Mouse (Mus musculus): ENCODE results near the gene Ifna13. TPM values are rescaled to one million over a fixed set of nuclear protein-coding genes. Genes with fewer than 3 reads are reported as not detected.
A peak's percentile ranks its signal among the peaks of the same experiment; 100 is the strongest.

Gene Ifna13
- not detected in 2 replicates for total RNA-seq (2017)

DNA sequence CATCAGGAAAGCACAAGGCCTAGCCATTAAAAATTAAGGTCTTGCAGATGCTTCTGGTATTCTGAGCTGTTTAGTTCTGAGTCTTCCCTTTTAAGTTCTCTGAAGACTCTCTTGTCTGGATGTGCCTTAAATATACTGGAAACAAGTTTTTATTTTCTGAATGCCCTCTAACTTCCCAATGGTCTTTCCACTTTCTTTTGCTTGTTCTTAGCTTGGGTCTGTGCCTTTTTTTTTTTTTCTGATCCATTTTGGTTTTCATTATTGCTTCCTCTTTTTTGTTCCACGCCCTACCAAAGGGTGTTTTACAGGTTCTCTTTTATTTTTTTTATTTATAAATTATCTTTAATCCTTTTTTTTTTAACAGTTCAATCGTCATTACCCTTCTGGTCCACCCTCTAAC is at the start of gene Ifna13:
TSS of gene Ifna13 (minus strand) at position 101 of the 400 bp plus-strand sequence.
- ATAC-seq (replicated peaks; ENCODE audit: low read depth, poor library complexity, severe bottlenecking), result no peak

DNA sequence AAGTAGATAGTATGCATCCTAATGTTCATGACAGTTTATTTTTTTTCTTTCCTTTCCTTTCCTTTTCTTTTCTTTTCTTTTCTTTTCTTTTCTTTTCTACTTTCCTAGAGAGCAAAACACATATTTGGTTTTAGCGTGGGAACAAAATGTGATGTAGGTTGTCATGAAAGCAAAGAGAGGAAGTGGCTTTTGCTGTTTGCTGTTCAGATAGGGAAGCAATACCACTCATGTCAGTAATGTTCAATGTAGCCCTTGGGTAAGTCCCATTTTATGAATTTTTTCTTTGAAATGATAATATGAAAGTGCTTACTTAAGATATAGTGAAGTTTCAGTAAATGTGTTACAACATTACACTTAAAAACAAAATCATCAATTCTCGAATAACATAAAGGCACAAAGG is 49.1 kb upstream of the Ifna13 start:
- ATAC-seq (replicated peaks; ENCODE audit: low read depth, poor library complexity, severe bottlenecking), result peak; percentile 72

DNA sequence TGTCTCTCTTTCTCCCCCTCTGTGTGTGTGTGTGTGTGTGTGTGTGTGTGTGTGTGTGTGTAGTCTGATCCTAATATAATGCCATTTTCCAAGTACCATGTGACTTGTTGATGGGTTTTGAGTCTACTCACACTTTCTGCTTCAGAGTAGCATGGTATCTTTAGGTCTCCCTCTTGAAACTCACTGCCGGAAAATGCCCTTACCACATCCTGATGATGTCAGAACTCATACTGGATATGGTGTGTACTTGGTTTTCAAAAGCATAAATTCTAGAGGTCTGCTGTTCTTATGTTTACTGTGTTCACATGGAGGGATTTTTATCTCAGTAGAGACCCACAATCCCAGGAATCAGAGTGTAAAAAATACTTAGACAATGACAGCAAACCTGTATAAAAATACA is 48.3 kb upstream of the Ifna13 start:
- ATAC-seq (replicated peaks; ENCODE audit: low read depth, poor library complexity, severe bottlenecking), result peak; percentile 47

DNA sequence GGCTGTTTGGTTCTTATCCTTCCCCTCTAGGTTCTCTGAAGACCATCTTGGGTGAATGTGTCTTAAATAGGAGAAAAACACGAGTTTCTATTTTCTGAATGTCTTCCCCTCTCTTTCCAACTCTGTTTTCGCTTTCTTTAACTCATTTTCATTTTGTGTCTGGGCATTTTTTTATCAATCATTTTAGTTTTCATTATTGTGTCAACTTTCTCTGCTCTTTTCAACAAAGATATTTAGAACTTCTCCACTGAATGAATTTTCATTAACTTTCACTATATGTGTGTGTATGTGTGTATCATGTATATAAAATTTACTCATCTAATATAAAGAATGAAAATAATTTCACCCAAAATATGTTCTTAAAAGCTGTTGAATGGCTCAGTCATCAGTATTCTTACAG is 47.0 kb upstream of the Ifna13 start, which contains the start of gene Ifnab:
TSS of gene Ifnab (minus strand) at position 101 of the 400 bp plus-strand sequence.
- ATAC-seq (replicated peaks; ENCODE audit: low read depth, poor library complexity, severe bottlenecking), result no peak

DNA sequence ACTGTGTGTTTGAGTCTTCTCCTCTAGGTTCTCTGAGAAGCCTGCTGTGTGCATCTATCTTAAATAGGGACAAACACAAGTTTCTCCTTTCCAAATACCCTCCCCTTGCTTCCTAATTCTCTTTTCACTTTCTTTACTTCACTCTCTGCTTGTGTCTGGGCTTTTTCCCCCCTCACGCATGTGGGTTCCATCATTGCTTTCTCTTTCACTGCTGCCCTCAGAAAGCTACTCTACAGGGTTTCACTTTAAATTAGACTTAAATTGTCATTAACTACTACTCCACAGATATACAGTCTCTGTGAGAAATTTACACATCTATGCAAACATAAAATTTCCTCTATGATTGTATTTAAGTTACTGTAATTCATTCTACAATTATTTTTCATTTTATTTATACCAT is 39.6 kb upstream of the Ifna13 start, which contains the start of gene Ifna2:
TSS of gene Ifna2 (minus strand) at position 101 of the 400 bp plus-strand sequence.
- ATAC-seq (replicated peaks; ENCODE audit: low read depth, poor library complexity, severe bottlenecking), result no peak

DNA sequence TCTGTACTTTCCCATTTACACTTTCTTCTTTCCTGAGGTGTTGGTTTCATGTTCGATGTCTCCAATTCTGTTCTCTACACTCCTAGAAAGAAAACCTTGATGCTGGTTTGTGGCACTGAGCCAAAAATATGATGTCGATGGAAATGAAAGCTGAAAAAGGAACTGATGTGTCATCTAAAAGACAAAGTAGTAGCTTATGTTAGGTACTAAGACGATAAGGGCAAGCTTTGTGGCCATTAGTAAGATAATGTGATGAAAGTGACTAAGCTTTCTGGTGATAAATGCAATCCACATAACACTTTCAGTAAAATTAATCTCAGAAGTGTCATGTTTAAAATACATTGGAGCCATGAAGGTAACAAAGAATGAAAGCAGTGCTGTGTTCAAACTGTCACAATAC is 37.1 kb upstream of the Ifna13 start:
- ATAC-seq (replicated peaks; ENCODE audit: low read depth, poor library complexity, severe bottlenecking), result peak; percentile 33

DNA sequence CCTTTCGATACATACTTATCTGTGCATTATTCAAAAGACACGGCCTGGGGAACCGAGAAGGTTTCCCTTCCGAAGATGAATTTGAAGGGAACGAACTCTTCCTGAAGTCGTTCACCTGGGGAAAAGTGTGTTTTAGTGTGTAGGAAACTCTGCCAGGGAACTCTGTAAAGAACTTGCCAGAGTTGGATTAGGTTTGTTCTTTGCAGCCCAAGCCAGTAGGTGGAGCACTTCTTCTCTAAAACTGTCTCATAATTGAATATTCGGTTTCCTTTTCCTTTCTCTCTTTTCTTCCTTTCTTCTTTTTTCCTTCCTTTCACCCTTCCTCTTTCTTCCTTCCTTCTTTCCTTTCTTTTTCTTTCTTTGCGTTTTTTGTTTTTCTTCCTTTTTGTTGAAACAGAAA is 36.1 kb upstream of the Ifna13 start:
- peak; percentile 72; the same call in 1 of the 2 replicates for ATAC-seq (replicated peaks; ENCODE audit: low read depth, poor library complexity, severe bottlenecking)

DNA sequence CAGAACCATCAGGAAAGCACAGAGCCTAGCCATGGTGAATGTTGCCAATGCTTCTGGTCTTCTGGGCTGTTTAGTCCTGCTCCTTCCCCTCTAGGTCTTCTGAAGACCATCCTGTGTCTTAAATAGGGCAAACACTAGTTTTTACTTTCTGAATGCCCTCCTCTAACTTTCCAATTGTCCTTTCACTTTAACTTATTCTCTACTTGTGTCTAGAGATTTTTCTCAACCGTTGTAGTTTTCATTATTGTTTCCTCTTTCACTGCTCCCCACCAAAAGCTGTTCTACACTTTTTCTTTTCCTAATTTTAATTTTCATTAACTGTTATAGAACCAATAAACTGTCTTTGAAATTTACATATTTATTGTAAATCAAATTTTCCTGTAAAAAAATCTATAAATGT is 32.6 kb upstream of the Ifna13 start, which contains the start of gene Ifna16:
TSS of gene Ifna16 (minus strand) at position 101 of the 400 bp plus-strand sequence.
- no peak for ATAC-seq (replicated peaks; ENCODE audit: low read depth, poor library complexity, severe bottlenecking)

DNA sequence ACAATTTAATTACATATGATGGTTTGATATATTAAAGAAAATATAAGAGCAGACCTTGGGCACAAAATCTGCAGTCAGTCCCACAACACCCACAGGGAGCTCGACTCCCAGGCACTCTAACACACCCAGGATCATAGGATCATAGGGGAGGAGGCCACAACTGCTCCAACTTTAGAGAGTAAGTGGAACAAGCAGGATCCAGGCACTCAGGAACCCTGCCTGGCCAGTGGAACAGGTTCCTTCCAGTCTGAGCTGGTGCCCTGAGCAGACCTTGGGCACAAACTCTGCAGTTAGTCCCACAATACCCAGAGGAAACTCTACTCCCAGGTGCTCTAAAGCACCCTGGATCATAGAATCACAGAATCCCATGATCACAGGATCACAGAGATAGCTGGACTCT is 11.2 kb upstream of the Ifna13 start:
- no peak for ATAC-seq (replicated peaks; ENCODE audit: low read depth, poor library complexity, severe bottlenecking)

DNA sequence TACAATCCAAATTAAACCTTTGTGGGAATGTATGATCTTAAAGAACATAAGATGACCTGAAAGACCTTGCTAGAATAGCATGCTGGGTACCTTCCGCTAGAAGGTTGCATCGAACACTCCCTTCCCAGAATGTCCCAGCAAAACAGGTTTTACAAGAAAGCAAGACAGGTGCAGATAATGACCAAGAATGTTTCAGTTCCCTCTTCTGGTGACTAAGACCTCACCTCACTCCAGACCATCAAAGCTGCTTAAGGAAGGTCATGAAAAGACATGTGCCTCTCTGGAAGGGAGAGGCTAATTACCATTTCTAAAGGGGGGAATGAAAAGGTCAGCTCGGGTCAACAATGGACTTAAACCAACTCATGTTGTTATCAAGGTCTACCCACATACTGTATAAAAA is 9.4 kb upstream of the Ifna13 start:
- ATAC-seq (replicated peaks; ENCODE audit: low read depth, poor library complexity, severe bottlenecking), result no peak

DNA sequence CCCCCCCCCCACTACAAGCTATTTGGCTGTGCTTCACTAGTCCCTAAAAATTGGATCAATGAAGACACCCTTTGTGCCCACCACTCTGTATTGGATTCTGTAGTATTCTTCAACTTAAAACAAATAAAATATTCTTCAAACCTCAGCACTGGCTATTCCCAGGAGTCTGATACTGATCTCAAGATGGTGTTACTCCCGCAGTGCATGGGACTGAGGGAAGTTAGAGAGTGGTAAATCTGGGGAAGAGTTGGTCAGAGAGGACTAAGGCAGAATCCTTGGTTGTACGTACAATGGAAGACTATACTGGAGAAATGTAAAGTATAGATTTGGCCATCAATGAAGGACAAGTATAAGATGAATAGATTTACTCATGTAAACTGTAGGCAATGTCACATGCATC is 1.7 kb downstream of the Ifna13 start:
- no peak for ATAC-seq (replicated peaks; ENCODE audit: low read depth, poor library complexity, severe bottlenecking)

DNA sequence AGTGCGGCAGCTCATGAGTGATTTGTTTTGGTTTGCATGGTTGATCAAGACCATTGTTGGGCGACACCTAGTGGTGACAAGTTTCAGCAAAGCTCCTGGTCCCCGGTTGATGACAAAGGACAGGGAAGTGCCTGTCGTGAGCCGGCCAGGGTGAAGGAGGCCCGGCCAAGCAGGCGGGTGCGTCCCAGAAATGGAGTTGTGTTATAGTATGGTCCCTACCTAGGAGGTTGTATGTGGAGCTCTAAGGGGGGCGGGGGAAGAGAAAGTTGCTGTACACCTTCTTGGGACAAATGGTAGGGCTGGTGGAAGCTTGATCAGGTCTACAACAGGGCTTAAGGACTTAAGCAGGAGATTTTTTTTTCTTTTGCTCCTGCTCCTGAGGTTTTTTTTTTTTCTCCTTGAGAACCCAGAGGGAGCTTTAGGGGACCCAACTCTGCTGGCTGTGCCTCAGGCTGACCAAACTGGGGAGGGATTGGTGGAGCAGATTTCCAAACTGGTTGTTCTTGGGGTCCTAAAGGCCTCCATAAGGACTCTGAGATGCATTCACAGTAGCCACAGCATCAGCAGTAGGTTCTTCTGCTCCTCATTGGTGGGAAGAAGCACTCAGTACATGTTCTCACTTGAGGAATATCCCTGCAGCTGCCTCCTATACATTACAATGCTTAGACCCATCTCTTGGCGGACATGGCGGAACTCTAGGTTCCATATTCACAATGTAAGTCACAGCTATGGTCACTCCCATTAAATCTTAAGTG is 3.0 kb downstream of the Ifna13 start:
- peak; percentile 90 for ATAC-seq (replicated peaks; ENCODE audit: low read depth, poor library complexity, severe bottlenecking)

DNA sequence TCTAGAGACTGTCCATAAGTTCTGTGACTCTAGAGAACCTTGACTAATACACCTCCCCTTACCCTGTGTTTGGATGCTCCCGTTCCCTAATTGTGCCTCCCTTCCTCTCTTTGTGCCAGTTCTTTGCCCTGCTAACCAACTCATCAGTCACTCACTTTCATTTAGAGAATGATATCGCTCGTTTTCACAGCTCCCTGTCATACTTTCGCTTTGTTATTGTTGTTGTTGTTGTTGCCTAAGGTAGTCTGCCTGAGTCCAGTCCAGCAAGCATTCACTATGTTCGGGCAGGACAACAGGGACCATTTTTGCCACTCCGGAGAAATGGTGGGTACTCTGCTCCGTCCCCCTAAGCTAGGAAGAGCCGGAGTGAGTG is 3.6 kb downstream of the Ifna13 start:
- ATAC-seq (replicated peaks; ENCODE audit: low read depth, poor library complexity, severe bottlenecking), result 0 out of 2 replicates have a peak, but pooled peaks have one; percentile 4

DNA sequence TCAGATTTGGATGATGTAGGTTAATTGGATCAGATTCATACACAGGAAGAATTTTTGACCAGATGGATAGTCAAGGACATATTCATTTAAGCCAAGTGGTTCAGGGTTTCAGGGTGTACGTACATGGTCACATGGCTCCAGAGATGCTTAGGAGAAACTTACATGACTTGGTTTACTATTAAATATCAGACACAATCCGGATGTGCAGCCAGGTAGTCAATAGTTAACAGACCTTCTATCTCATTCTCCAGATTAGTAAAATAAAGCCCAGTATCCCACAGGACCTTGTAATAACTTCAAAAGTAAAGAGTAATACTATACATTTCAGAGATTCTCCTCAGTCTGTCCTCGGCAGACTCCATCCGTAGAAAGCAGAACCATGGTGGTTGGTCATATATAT is 9.9 kb downstream of the Ifna13 start, which contains the start of gene C87499:
TSS of gene C87499 (minus strand) at position 101 of the 400 bp plus-strand sequence.
- ATAC-seq (replicated peaks; ENCODE audit: low read depth, poor library complexity, severe bottlenecking), result no peak

DNA sequence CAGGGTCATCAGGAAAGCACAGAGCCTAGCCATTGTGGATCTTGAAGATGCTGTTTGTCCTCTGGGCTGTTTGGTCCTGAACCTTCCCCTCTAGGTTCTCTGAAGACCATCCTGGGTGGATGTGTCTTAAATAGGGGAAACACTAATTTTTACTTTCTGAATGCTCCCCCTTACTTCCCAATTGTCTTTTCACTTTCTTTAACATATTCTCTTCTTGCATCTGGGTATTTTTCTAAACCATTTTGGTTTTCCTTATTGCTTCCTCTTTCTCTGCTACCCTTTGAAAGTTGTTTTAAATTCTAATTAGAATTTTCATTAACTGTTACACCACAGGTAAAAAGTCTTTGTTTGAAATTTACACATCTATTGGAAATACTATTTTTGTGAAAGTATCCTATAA is 41.0 kb downstream of the Ifna13 start, which contains the start of gene Ifna12:
TSS of gene Ifna12 (minus strand) at position 101 of the 400 bp plus-strand sequence.
- no peak for ATAC-seq (replicated peaks; ENCODE audit: low read depth, poor library complexity, severe bottlenecking)

Other genes starting within 250 kb of the Ifna13 start
- gene Hacd4, start 205.5 kb downstream of the Ifna13 start, total RNA-seq (2017), result 3.6 and 4.8 TPM in 2 replicates
- not detected in 2 replicates for gene Ifnb1, start 121.7 kb downstream of the Ifna13 start, total RNA-seq (2017)
- gene Ifna15, start 86.2 kb downstream of the Ifna13 start, total RNA-seq (2017), result not detected in 2 replicates
- not detected in 2 replicates for gene Ifna14, start 72.7 kb downstream of the Ifna13 start, total RNA-seq (2017)
- not detected in 2 replicates for gene Ifna9, start 52.1 kb downstream of the Ifna13 start, total RNA-seq (2017)
- not detected in 2 replicates for gene Ifna12, start 41.1 kb downstream of the Ifna13 start, total RNA-seq (2017)
- not detected in 2 replicates for gene C87499, start 10.0 kb downstream of the Ifna13 start, total RNA-seq (2017)
- gene Ifna16, start 32.5 kb upstream of the Ifna13 start, total RNA-seq (2017), result not detected in 2 replicates
- gene Ifna2, start 39.5 kb upstream of the Ifna13 start, total RNA-seq (2017), result not detected in 2 replicates
- not detected in 2 replicates for gene Ifnab, start 46.9 kb upstream of the Ifna13 start, total RNA-seq (2017)
- gene Gm26566, start 77.3 kb upstream of the Ifna13 start, total RNA-seq (2017), result 2.9 TPM in 1 of 2 replicates, not detected in the other
- 91.1 and 99.9 TPM in 2 replicates for gene Klhl9, start 78.0 kb upstream of the Ifna13 start, total RNA-seq (2017)
- gene Gm13271, start 110.4 kb upstream of the Ifna13 start, total RNA-seq (2017), result not detected in 2 replicates
- gene Gm13283, start 115.7 kb upstream of the Ifna13 start, total RNA-seq (2017), result not detected in 2 replicates
- not detected in 2 replicates for gene Gm13290, start 129.4 kb upstream of the Ifna13 start, total RNA-seq (2017)
- not detected in 2 replicates for gene Gm13289, start 132.5 kb upstream of the Ifna13 start, total RNA-seq (2017)
- not detected in 2 replicates for gene Gm13272, start 135.4 kb upstream of the Ifna13 start, total RNA-seq (2017)
- gene Ifnz, start 137.7 kb upstream of the Ifna13 start, total RNA-seq (2017), result not detected in 2 replicates
- not detected in 2 replicates for gene Gm13276, start 141.2 kb upstream of the Ifna13 start, total RNA-seq (2017)
- gene Gm13277, start 144.2 kb upstream of the Ifna13 start, total RNA-seq (2017), result not detected in 2 replicates
- not detected in 2 replicates for gene Gm13278, start 147.1 kb upstream of the Ifna13 start, total RNA-seq (2017)
- not detected in 2 replicates for gene Gm13275, start 150.0 kb upstream of the Ifna13 start, total RNA-seq (2017)
- gene Gm13279, start 152.9 kb upstream of the Ifna13 start, total RNA-seq (2017), result not detected in 2 replicates
- not detected in 2 replicates for gene Gm13285, start 155.2 kb upstream of the Ifna13 start, total RNA-seq (2017)
- gene Gm13287, start 158.8 kb upstream of the Ifna13 start, total RNA-seq (2017), result not detected in 2 replicates
- not detected in 2 replicates for gene Gm13288, start 161.1 kb upstream of the Ifna13 start, total RNA-seq (2017)
- gene Ifna7, start 171.8 kb upstream of the Ifna13 start, total RNA-seq (2017), result not detected in 2 replicates
- gene Ifna11, start 175.5 kb upstream of the Ifna13 start, total RNA-seq (2017), result not detected in 2 replicates
- not detected in 2 replicates for gene Ifna6, start 183.0 kb upstream of the Ifna13 start, total RNA-seq (2017)
- gene Ifna5, start 191.1 kb upstream of the Ifna13 start, total RNA-seq (2017), result not detected in 2 replicates
- not detected in 2 replicates for gene Ifna4, start 197.4 kb upstream of the Ifna13 start, total RNA-seq (2017)
- gene Ifna1, start 205.6 kb upstream of the Ifna13 start, total RNA-seq (2017), result not detected in 2 replicates
- not detected in 2 replicates for gene Ifne, start 235.7 kb upstream of the Ifna13 start, total RNA-seq (2017)

All from common myeloid progenitor, adult 5-6 weeks (primary cell).